Mouse (Mus musculus) E14TG2a.4 (cell line): ENCODE data around the gene Coro7.

Experiments
- CTCF ChIP-seq: conservative IDR thresholded peaks from 2 replicates; pipeline ENCODE4 v1.5.1; 2014; ENCODE audit warnings: low read length
- NANOG ChIP-seq: IDR thresholded peaks from 2 replicates; pipeline ENCODE4 v1.6.1; 2014; ENCODE audit warnings: borderline replicate concordance, low read length, mixed read lengths
- POU5F1 ChIP-seq: IDR thresholded peaks from 2 replicates; pipeline ENCODE4 v1.6.1; 2014; ENCODE audit warnings: low read length, borderline replicate concordance

GRCm38 (mm10) chr16:4607818-4608531, 71.6 kb downstream of the Coro7 start:
- TF ChIP-seq CTCF: peak; percentile 89
- no peak for TF ChIP-seq NANOG
- TF ChIP-seq POU5F1: no peak
